Mouse (Mus musculus) heart, embryonic 11.5 days (tissue): ENCODE results near the gene Pum2. TPM values are rescaled to one million over a fixed set of nuclear protein-coding genes. Genes with fewer than 3 reads are reported as not detected.

Experiments used
- ATAC-seq: fragments of 200-750 bp; cut with Nextera tagmentation; replicated peaks from 2 replicates; pipeline ENCODE4 v1.8.0; 2017; ENCODE audit warnings: moderate library complexity; ENCODE audit not compliant: insufficient number of reproducible peaks, low FRiP score, low TSS enrichment
- H3K27ac ChIP-seq: fragments of 300-500 bp; sonication (generic); 2 replicates; pipeline ENCODE4 v1.5.1; 2014; ENCODE audit warnings: mild to moderate bottlenecking, low read depth, low read length
- H3K27me3 ChIP-seq: fragments of 300-500 bp; sonication (generic); 2 replicates; pipeline ENCODE4 v1.6.1; 2014; ENCODE audit warnings: mild to moderate bottlenecking, low read length, mixed read lengths; ENCODE audit not compliant: control insufficient read depth, insufficient read depth
- H3K36me3 ChIP-seq: fragments of 300-500 bp; sonication (generic); 2 replicates; pipeline ENCODE4 v1.6.1; 2014; ENCODE audit warnings: mild to moderate bottlenecking, low read length, moderate library complexity, mixed read lengths; ENCODE audit not compliant: control insufficient read depth, insufficient read depth
- H3K4me1 ChIP-seq: fragments of 300-500 bp; sonication (generic); 2 replicates; pipeline ENCODE4 v1.6.1; 2014; ENCODE audit warnings: low read length; ENCODE audit not compliant: control insufficient read depth, insufficient read depth
- H3K4me2 ChIP-seq: fragments of 300-500 bp; sonication (generic); 2 replicates; pipeline ENCODE4 v1.6.1; 2014; ENCODE audit warnings: mild to moderate bottlenecking, moderate library complexity
- H3K4me3 ChIP-seq: fragments of 300-500 bp; sonication (generic); 2 replicates; pipeline ENCODE4 v1.5.1; 2014; ENCODE audit warnings: low read depth, low read length
- H3K9ac ChIP-seq: fragments of 300-500 bp; sonication (generic); 2 replicates; pipeline ENCODE4 v1.6.1; 2014; ENCODE audit warnings: mild to moderate bottlenecking, low read depth, low read length, moderate library complexity
- H3K9me3 ChIP-seq: fragments of 300-500 bp; sonication (generic); replicated peaks from 2 replicates; pipeline ENCODE4 v1.6.1; 2016; ENCODE audit warnings: low read length; ENCODE audit not compliant: control insufficient read depth
- WGBS: fragments of 180-500 bp; shearing (Covaris S2); extraction: QIAGEN DNeasy Blood & Tissue Kit; methylation state at CpG from one replicate; pipeline ENCODE4 v1.1.7; 2014; ENCODE audit not compliant: insufficient replicate concordance; 5-methylcytosine and 5-hydroxymethylcytosine counted together
- polyA plus RNA-seq: library from polyadenylated mRNA; unstranded; fragments of >200 nt; fragmentation: Nextera tagmentation; extraction: Ambion mirVana; gene quantifications from 2 replicates; pipeline ENCODE4 v1.2.1, GENCODE M21; 2014

The Pum2 gene
- polyA plus RNA-seq, 1 experiment from 2014 or later: 41.7 TPM

DNA sequence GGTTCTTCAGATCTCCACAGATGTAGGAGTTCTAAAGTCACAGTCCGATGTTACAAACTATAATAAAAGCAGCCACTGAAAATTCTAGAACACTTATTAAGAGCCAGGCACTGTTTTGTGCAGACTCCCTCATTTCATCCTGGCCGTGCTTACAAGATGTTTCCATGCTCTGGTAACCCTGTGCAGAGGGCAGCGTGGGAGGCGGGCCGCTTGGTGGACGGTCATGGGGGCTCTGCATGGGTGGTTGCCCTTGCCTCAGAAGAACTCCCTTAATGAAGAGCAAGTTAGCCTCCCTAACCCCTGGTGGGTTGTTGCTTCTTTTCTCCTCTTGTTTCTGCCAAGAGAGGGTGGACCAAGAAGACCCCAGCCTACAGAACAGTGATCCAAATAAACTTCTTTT is 85.8 kb downstream of the Pum2 start:
- no peaks in the 10 kb centered on the region for H3K36me3 ChIP-seq
- no peak overlapping the region for H3K4me2 ChIP-seq
- no peaks in the 10 kb centered on the region for H3K4me1 ChIP-seq
- 89% methylated on average over 6 of the region's 6 CpGs for WGBS
- no peak for ATAC-seq
- no peaks in the 10 kb centered on the region for H3K27me3 ChIP-seq
- no peak overlapping the region for H3K4me3 ChIP-seq
- no peak overlapping the region for H3K9ac ChIP-seq
- no peak overlapping the region for H3K27ac ChIP-seq
- H3K9me3 ChIP-seq: no peaks in the 10 kb centered on the region; the same call in 1 of the 2 replicates

DNA sequence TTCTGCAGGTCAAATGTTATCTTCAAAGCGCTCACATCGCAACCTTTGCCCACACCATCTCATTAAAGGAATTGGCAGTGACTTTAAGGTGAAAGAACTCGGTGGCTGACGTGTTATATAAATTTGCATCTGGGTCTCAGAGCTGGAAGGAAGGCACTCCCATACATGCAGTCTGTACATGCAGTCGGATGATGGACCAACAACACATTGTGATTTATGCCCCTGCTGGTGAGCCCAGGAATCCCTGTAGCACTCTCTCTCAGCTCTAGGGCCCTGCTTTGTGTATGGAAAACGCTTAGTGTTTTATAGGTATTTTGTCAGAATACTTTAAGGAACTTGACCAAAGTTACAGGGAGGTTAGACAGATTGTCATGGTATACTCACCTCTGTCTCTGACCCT is 86.6 kb downstream of the Pum2 start:
- Histone ChIP-seq H3K9ac (no peak overlapping the region), H3K4me3 (no peak overlapping the region), H3K4me1 (no peaks in the 10 kb centered on the region), H3K4me2 (no peak overlapping the region), H3K9me3 (no peaks in the 10 kb centered on the region; the same call in 1 of the 2 replicates), H3K36me3 (no peaks in the 10 kb centered on the region), H3K27me3 (no peaks in the 10 kb centered on the region), H3K27ac (no peak overlapping the region)
- ATAC-seq: no peak
- 73% methylated on average over 6 of the region's 6 CpGs for WGBS

DNA sequence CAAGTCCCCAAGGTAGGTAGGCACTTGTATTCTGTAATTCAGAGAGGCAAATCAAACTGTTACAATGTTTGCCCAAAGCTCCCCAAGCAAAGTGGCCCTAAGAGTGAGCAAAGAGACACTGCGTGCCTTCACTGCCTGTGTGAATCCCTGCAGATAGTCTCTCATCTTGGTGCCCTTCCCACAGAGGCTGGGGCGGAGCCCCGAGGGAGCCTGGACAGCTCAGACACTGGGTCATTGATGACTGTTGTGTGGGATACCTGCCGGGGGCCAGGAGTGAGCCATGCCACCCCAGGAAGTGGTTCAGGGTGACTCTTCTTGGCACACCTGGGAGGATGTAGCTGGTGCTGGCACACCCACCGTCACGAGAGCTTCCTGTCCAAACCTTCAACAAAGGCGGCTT is 87.1 kb downstream of the Pum2 start:
- no peak overlapping the region for H3K9ac ChIP-seq
- H3K9me3 ChIP-seq: no peaks in the 10 kb centered on the region; the same call in 1 of the 2 replicates
- H3K4me2 ChIP-seq: no peak overlapping the region
- H3K4me1 ChIP-seq: no peaks in the 10 kb centered on the region
- H3K27me3 ChIP-seq: no peaks in the 10 kb centered on the region
- no peaks in the 10 kb centered on the region for H3K36me3 ChIP-seq
- 68% methylated on average over 7 of the region's 7 CpGs for WGBS
- H3K4me3 ChIP-seq: no peak overlapping the region
- ATAC-seq: no peak
- no peak overlapping the region for H3K27ac ChIP-seq

DNA sequence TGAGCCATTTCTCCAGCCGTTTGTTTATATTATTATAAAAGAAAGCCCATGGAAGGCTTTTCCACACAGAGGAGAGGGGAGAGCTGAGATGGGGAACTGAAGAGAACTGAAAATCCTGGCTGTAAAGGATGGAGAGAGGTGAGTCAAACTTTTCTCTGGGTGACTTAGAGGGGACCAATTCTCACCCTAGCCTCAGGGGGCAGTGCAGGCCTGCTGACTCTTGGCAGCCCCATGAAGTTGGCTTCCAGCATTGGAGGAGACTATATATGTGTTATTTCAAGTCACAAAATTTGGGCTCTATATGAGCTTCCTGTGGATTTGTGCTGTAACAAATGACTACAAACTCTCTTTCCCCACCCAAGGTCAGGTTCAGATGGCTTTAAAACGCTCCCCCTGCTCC is 88.7 kb downstream of the Pum2 start:
- 70% methylated on average over 2 of the region's 2 CpGs for WGBS
- no peak overlapping the region for H3K4me3 ChIP-seq
- H3K27me3 ChIP-seq: no peaks in the 10 kb centered on the region
- H3K9ac ChIP-seq: no peak overlapping the region
- no peak overlapping the region for H3K27ac ChIP-seq
- no peaks in the 10 kb centered on the region for H3K4me1 ChIP-seq
- no peaks in the 10 kb centered on the region; the same call in 1 of the 2 replicates for H3K9me3 ChIP-seq
- no peak overlapping the region for H3K4me2 ChIP-seq
- H3K36me3 ChIP-seq: no peaks in the 10 kb centered on the region
- ATAC-seq: no peak

DNA sequence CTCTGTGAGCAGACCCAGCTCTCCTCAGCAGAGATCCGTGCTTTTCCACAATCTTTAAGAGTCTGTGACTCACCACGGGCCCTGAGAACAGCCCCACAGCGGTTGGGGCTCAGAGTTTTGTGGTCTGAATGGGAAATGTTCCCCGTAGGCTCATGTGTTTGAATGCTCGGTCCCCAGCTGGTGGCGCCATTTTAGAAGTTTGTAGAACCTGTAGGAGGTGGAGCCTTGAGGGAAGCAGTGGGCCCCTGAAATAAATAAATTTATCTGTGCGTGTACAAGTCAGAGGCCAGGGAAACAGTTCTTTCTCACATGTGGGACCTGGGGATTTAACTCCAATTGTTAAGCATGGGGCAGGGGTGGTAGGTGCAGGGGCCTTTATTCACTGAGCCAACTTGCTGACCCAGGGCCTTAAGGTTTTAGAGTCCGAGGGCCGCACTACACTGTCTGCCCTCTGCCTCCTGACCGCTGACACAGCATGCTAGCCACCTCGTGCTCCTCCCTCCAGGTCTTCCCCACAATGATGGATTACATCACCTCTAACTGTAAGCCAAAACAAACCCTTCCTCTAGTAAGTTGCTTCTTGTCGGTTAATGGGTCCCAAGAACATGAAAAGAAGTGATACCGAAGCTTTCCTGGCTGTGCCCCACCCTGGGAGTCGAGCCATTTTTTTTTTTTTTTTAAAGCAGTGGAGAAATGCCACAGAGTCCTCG is 90.4 kb downstream of the Pum2 start:
- 73% methylated on average over 15 of the region's 15 CpGs for WGBS
- Histone ChIP-seq H3K27ac (no peak overlapping the region), H3K4me1 (no peaks in the 10 kb centered on the region), H3K9ac (no peak overlapping the region), H3K36me3 (no peaks in the 10 kb centered on the region), H3K27me3 (no peaks in the 10 kb centered on the region), H3K9me3 (no peaks in the 10 kb centered on the region), H3K4me2 (no peak overlapping the region), H3K4me3 (no peak overlapping the region)
- ATAC-seq: no peak

DNA sequence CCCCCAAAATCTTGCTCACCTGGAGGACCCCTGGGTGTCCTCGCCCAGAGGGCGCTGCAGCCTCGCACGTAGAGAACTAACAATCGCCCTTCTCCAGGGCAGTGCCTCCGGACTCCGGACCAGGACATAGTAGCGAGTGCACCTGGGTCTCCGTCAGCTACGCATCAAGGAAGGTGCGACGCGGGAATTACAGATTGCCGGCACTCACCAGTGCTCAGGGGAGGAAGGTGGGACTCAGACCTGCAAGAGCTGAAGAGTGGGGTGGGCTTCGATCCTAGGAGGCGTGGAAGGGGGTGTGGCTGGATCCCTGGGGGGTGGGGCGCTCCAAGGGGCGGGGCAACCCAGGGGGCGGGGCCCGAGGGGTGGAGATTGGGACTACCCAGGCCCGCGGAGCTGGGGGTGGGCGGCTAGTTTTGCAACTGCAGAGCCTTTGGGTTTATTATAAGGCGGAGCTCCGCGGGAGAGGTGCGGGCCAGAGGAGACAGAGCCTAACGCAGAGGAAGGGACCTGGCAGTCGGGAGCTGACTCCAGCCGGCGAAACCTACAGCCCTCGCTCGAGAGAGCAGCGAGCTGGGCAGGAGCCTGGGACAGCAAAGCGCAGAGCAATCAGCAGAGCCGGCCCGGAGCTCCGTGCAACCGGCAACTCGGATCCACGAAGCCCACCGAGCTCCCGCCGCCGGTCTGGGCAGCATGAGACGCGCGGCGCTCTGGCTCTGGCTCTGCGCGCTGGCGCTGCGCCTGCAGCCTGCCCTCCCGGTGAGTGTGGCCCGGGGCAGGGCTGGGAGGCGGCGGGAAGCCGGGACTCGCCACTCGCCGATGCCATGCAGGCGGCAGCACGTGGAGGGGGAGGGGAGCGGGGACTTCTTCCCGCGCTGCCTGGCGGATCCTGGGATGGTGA is 97.3 kb downstream of the Pum2 start, which contains the start of gene Sdc1:
Gene Sdc1, plus strand, starts transcription at position 378 of the 898 bp plus-strand sequence.
- Histone ChIP-seq H3K4me1 (no peaks in the 10 kb centered on the region), H3K4me2 (peak within 1 kb of the TSS; percentile 99), H3K9ac (peak within 1 kb of the TSS; percentile 85), H3K4me3 (peak within 1 kb of the TSS; percentile 78), H3K36me3 (no peaks in the 10 kb centered on the region), H3K9me3 (no peaks in the 10 kb centered on the region), H3K27ac (peak within 1 kb of the TSS; percentile 64), H3K27me3 (0 out of 2 replicates have a peak, but pooled peaks cover 2% of the 10 kb centered on the region)
- WGBS: under 1% methylated on average over 65 of the region's 67 CpGs
- ATAC-seq: peak; percentile 83

DNA sequence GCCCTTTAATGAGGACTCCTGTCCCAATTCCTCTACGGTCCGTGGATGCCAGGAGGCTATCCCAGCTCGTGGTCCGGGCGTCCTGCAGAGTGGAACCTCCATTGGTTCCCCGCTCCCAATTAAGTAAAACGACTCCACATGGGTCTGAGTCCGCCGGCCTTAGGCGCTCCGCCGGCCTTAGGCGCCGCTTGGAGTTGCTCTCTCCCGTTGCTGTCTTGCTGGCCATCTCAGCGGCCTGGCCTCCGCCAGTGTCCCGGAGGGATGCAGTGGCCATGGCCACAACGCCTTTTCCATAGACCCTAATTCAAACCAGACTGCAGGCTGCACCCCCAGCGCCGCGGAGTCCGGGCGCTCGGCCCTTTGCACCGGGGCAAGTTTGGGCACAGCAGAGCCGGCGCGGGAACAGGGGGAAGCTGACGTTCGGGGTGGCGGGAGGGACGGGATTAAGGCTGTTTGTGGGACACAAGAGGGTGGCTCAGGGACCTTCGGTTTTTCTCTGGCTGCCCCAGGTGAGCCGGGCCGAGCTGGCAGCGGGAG is 98.0 kb downstream of the Pum2 start:
- Histone ChIP-seq H3K27ac (peak overlapping the region; percentile 64), H3K4me3 (peak overlapping the region; percentile 78), H3K36me3 (no peaks in the 10 kb centered on the region), H3K4me1 (no peaks in the 10 kb centered on the region), H3K9ac (peak overlapping the region; percentile 85), H3K27me3 (0 out of 2 replicates have a peak, but pooled peaks cover 2% of the 10 kb centered on the region), H3K9me3 (no peaks in the 10 kb centered on the region), H3K4me2 (peak overlapping the region; percentile 99)
- peak; percentile 23 for ATAC-seq
- under 1% methylated on average over 37 of the region's 37 CpGs for WGBS

DNA sequence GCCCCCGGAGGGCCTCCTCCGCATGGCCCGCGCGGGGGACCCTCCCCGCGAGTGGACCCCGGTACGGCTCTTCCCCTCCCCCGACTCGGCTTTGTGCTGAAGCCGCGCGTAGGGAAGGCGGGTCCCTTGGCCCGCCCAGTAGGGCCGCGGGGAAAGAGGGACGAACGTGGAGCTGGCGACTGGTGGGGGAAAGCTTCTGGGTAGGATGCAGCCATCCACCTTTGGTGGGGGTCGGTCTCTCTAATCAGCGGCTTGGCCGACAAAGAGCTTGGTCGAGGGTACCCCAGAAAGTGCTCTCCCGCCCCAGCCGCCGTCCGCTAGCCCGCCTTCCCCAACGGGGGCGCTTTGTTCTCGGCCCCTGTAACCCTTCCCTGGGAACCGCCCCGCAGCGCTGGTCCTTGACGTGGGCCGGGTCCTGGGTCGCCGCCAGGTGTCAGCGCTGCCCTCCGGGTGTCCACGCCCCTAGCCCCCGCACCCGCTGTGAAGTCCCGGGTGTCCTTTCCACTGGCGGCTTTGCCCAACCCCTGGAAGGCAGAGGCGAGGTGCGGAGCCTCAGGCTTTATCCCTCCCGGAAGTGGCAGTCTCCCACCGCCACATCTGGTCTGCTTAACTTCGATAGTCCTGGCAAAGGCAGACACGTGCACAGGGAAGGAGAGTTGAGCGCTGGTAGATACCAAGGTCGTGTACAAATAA is 98.7 kb downstream of the Pum2 start:
- 0 out of 2 replicates have a peak, but pooled peaks cover 2% of the 10 kb centered on the region for H3K4me1 ChIP-seq
- H3K9ac ChIP-seq: peak overlapping the region; percentile 85
- peak overlapping the region; percentile 99 for H3K4me2 ChIP-seq
- H3K36me3 ChIP-seq: no peaks in the 10 kb centered on the region
- under 1% methylated on average over 53 of the region's 55 CpGs for WGBS
- ATAC-seq: peak; percentile 60; the same call in 1 of the 2 replicates
- H3K4me3 ChIP-seq: peak overlapping the region; percentile 78
- H3K27me3 ChIP-seq: 0 out of 2 replicates have a peak, but pooled peaks cover 2% of the 10 kb centered on the region
- no peaks in the 10 kb centered on the region for H3K9me3 ChIP-seq
- H3K27ac ChIP-seq: peak overlapping the region; percentile 50; the same call in 1 of the 2 replicates
